Mouse (Mus musculus): ENCODE measurements around the gene Tmed1. TPM values are rescaled to one million over a fixed set of nuclear protein-coding genes. Genes with fewer than 3 reads are reported as not detected.
A peak's percentile ranks its signal among the peaks of the same experiment; 100 is the strongest.

Gene Tmed1
- polyA plus RNA-seq, 1 experiment from 2014 or later = 118 TPM

DNA sequence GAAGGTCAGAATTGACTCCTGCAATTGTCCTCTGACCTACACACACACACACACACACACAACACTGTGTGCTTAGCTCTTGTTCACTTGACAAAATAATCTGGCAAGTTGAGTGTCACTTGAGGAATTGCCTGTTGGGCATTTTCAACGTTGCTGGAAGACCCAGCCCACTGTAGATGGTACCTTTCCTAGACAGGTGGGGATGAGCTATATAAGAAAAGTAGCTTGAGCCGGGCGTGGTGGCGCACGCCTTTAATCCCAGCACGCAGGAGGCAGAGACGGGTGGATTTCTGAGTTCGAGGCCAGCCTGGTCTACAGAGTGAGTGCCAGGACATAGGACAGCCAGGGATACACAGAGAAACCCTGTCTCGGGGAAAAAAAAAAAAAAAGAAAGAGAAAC, 1.0 kb upstream of the Tmed1 start:
- no peak for ATAC-seq (ENCODE audit: low FRiP score, low TSS enrichment)
- Histone ChIP-seq H3K9ac (ENCODE audit: low read depth, low read length) (peak overlapping the region; percentile 74; the same call in 1 of the 2 replicates), H3K4me2 (replicated peaks; ENCODE audit: low read depth, low read length) (peak overlapping the region; percentile 58), H3K4me1 (ENCODE audit: control insufficient read depth, insufficient read depth, low read length) (peaks cover 20% of the 10 kb centered on the region), H3K27me3 (ENCODE audit: control insufficient read depth, insufficient read depth, low read length) (no peaks in the 10 kb centered on the region), H3K4me3 (ENCODE audit: low read length) (peak overlapping the region; percentile 72), H3K27ac (ENCODE audit: low read depth, low read length) (peak overlapping the region; percentile 93; the same call in 1 of the 2 replicates), H3K36me3 (ENCODE audit: control insufficient read depth, insufficient read depth, low read length) (peaks cover 29% of the 10 kb centered on the region), H3K9me3 (ENCODE audit: control insufficient read depth, low read length) (no peaks in the 10 kb centered on the region)
- WGBS = 82% methylated on average over 9 of the region's 9 CpGs

DNA sequence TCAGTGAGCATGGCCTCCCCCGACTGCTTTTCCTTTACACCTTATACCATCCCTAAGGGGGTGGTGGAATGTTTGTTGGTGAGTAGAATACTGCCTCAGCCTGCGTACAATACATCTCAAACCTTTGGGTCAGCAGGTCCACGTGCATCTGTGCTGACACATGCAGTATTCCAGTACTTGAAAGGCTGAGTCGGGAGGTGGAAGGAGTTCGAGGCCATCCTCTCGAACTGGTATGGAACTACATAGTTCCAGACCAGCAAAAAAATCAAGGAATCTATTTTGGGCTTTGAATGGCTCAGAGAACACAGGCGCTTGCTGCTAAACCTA, 600 bp upstream of the Tmed1 start:
- H3K4me2 ChIP-seq (replicated peaks; ENCODE audit: low read depth, low read length) = peak overlapping the region; percentile 58
- peaks cover 20% of the 10 kb centered on the region for H3K4me1 ChIP-seq (ENCODE audit: control insufficient read depth, insufficient read depth, low read length)
- peak overlapping the region; percentile 74; the same call in 1 of the 2 replicates for H3K9ac ChIP-seq (ENCODE audit: low read depth, low read length)
- WGBS = 7% methylated on average over 7 of the region's 7 CpGs
- no peak; the same call in 1 of the 2 replicates for ATAC-seq (ENCODE audit: low FRiP score, low TSS enrichment)
- peaks cover 33% of the 10 kb centered on the region for H3K36me3 ChIP-seq (ENCODE audit: control insufficient read depth, insufficient read depth, low read length)
- no peaks in the 10 kb centered on the region for H3K27me3 ChIP-seq (ENCODE audit: control insufficient read depth, insufficient read depth, low read length)
- no peaks in the 10 kb centered on the region for H3K9me3 ChIP-seq (ENCODE audit: control insufficient read depth, low read length)
- H3K27ac ChIP-seq (ENCODE audit: low read depth, low read length) = peak overlapping the region; percentile 93
- peak overlapping the region; percentile 72 for H3K4me3 ChIP-seq (ENCODE audit: low read length)

DNA sequence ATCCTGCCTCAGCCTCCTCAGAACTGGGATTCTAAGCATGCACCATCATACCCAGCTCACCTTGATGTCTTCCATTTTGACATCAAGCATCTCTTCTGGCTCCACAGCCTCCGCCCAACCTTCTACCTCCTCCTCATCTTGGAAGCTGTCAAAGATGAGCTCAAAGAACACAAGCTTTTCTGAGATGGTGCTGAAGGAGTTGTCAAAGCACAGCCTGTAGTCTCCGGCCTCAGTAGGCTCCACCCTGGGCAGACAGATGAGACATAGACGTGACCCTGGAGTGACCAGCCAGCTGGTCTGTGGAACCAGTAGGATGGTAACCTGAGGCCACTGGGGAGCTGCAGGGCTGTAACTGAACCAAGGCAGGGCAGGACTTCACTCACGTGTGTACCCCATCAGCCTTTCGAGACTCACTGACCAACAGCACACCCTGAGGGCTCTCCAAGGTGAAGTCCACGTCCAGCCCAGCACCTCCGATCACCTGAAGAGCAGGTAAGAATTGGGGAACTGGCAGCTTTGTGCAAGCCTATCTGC, 1.1 kb downstream of the Tmed1 start:
- no peak for ATAC-seq (ENCODE audit: low FRiP score, low TSS enrichment)
- Histone ChIP-seq H3K4me1 (ENCODE audit: control insufficient read depth, insufficient read depth, low read length) (peaks cover 20% of the 10 kb centered on the region), H3K4me3 (ENCODE audit: low read length) (peak overlapping the region; percentile 72), H3K36me3 (ENCODE audit: control insufficient read depth, insufficient read depth, low read length) (peaks cover 45% of the 10 kb centered on the region), H3K4me2 (replicated peaks; ENCODE audit: low read depth, low read length) (peak overlapping the region; percentile 58), H3K9ac (ENCODE audit: low read depth, low read length) (peak overlapping the region; percentile 74; the same call in 1 of the 2 replicates), H3K27ac (ENCODE audit: low read depth, low read length) (no peak overlapping the region), H3K9me3 (ENCODE audit: control insufficient read depth, low read length) (no peaks in the 10 kb centered on the region), H3K27me3 (ENCODE audit: control insufficient read depth, insufficient read depth, low read length) (no peaks in the 10 kb centered on the region)
- WGBS = 53% methylated on average over 7 of the region's 7 CpGs

DNA sequence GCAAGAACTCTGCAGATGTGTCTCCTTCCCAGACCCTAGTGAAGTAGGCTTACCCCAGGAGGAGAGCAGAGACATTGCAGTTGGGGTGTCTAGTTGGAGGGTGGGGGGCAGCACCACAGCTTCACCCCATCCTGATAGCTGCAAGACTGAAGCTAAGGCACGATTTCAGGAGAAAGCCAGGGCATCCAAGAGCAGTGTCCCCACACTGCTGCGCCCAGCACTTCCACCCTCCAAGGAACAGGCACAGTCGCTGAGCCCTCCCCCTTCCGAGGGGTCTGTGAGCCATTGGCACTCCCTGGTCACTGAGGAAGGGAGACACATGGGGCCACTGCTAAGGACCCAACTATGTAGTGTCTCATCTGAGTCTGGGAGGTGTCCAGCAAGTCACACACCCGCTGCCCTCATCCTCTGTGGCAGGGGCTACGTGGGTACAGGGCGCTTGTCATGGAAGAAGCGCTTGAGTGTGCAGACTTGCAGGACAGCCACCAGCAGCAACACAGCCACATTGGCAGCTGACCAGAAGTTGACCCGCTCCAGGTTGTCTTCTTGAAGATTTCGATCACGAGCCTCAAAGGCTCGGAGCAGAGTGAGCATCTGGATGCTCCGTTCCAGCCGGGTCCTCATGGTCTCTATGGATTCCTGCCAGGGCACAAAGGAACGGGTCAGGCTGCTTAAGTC, 2.2 kb downstream of the Tmed1 start:
- WGBS = 85% methylated on average over 15 of the region's 15 CpGs

DNA sequence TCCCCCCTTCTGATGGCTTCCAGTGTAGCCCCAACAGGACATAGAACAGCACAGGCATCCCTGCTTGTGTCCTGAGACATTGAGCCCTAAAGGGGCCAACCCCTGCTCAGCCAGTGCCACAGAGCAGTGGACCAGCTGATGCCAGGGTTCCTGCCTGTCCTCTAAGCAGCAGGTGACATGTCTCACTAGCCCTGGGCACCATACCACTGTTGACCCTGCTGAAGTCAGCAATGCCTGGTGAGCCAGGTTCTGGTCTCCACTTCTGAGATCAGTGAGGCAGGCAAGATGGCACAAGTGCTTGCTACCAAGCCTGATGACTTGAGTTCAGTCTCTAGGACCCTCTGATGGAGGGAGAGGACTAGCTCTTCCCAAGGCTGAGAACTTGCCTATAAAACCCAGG, 4.3 kb downstream of the Tmed1 start:
- Histone ChIP-seq H3K4me3 (ENCODE audit: low read length) (no peak overlapping the region), H3K36me3 (ENCODE audit: control insufficient read depth, insufficient read depth, low read length) (peaks cover 52% of the 10 kb centered on the region), H3K9me3 (ENCODE audit: control insufficient read depth, low read length) (no peaks in the 10 kb centered on the region), H3K9ac (ENCODE audit: low read depth, low read length) (no peak overlapping the region), H3K4me2 (replicated peaks; ENCODE audit: low read depth, low read length) (no peak overlapping the region), H3K4me1 (ENCODE audit: control insufficient read depth, insufficient read depth, low read length) (peaks cover 20% of the 10 kb centered on the region), H3K27me3 (ENCODE audit: control insufficient read depth, insufficient read depth, low read length) (no peaks in the 10 kb centered on the region), H3K27ac (ENCODE audit: low read depth, low read length) (no peak overlapping the region)
- no peak for ATAC-seq (ENCODE audit: low FRiP score, low TSS enrichment)

More for the DNA sequence above, 2.2 kb downstream of the Tmed1 start:
- no peak overlapping the region for H3K9ac ChIP-seq (ENCODE audit: low read depth, low read length)
- no peak for ATAC-seq (ENCODE audit: low FRiP score, low TSS enrichment)
- H3K4me3 ChIP-seq (ENCODE audit: low read length) = no peak overlapping the region
- H3K4me2 ChIP-seq (replicated peaks; ENCODE audit: low read depth, low read length) = no peak overlapping the region; the same call in 1 of the 2 replicates
- no peaks in the 10 kb centered on the region for H3K9me3 ChIP-seq (ENCODE audit: control insufficient read depth, low read length)
- peaks cover 52% of the 10 kb centered on the region for H3K36me3 ChIP-seq (ENCODE audit: control insufficient read depth, insufficient read depth, low read length)
- H3K27me3 ChIP-seq (ENCODE audit: control insufficient read depth, insufficient read depth, low read length) = no peaks in the 10 kb centered on the region
- H3K27ac ChIP-seq (ENCODE audit: low read depth, low read length) = peak overlapping the region; percentile 62; the same call in 1 of the 2 replicates
- H3K4me1 ChIP-seq (ENCODE audit: control insufficient read depth, insufficient read depth, low read length) = peaks cover 20% of the 10 kb centered on the region

DNA sequence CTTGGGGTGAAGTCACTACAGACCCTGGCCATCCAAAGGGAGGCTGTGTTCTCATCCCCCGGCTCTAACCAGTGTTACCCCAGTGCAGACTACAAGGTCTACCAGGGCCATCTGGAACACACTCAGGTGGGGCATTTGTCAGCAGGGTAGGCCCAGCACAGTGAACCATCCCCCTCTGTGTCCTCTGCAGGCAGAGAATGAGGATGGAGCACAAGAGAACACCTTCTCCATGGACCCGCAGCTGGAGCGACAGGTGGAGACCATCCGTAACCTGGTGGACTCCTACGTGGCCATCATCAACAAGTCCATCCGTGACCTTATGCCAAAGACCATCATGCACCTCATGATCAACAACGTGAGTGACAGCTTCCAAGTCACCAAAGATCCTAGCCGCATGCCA, 6.7 kb downstream of the Tmed1 start:
- 96% methylated on average over 8 of the region's 8 CpGs for WGBS
- Histone ChIP-seq H3K9ac (ENCODE audit: low read depth, low read length) (no peak overlapping the region), H3K27me3 (ENCODE audit: control insufficient read depth, insufficient read depth, low read length) (no peaks in the 10 kb centered on the region), H3K4me2 (replicated peaks; ENCODE audit: low read depth, low read length) (no peak overlapping the region), H3K4me3 (ENCODE audit: low read length) (no peak overlapping the region), H3K27ac (ENCODE audit: low read depth, low read length) (no peak overlapping the region), H3K9me3 (ENCODE audit: control insufficient read depth, low read length) (no peaks in the 10 kb centered on the region), H3K36me3 (ENCODE audit: control insufficient read depth, insufficient read depth, low read length) (peaks cover 57% of the 10 kb centered on the region), H3K4me1 (ENCODE audit: control insufficient read depth, insufficient read depth, low read length) (peaks cover 10% of the 10 kb centered on the region)
- ATAC-seq (ENCODE audit: low FRiP score, low TSS enrichment) = no peak

DNA sequence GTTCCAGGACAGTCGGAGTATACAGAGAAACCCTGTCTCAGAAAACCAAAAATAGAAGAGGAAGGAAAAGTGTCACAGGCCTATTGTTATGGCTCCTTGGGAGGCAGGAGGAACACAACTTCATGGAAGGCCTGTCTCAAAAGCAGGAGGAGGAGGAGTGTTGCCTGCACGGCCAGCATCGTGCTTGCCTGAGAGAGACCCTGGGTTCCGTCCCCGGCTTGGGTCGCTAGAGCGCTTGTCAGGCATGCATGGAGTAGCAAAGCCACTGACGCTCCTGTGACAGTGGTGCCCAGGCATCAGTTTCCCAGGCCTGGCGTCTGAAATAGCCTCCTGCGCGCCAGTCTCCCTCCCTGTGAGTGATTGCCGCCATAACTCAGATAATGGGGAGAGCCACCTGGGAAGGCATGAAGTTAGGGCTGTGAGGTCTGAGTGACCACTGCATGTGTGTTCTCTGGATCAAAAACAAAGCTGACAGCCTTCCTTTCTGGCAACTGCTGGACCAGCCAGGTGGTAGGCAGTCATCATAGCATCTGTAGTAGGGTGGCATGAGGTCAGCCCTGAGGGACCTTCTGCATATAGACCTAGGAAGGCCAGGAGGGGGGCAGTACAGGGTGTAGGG, 11.7 kb downstream of the Tmed1 start:
- H3K36me3 ChIP-seq (ENCODE audit: control insufficient read depth, insufficient read depth, low read length) = peaks cover 24% of the 10 kb centered on the region
- no peaks in the 10 kb centered on the region for H3K4me1 ChIP-seq (ENCODE audit: control insufficient read depth, insufficient read depth, low read length)
- no peak overlapping the region for H3K27ac ChIP-seq (ENCODE audit: low read depth, low read length)
- ATAC-seq (ENCODE audit: low FRiP score, low TSS enrichment) = no peak
- no peak overlapping the region for H3K9ac ChIP-seq (ENCODE audit: low read depth, low read length)
- no peak overlapping the region for H3K4me2 ChIP-seq (replicated peaks; ENCODE audit: low read depth, low read length)
- H3K9me3 ChIP-seq (ENCODE audit: control insufficient read depth, low read length) = no peaks in the 10 kb centered on the region
- H3K4me3 ChIP-seq (ENCODE audit: low read length) = no peak overlapping the region
- H3K27me3 ChIP-seq (ENCODE audit: control insufficient read depth, insufficient read depth, low read length) = no peaks in the 10 kb centered on the region
- whole genome bisulfite sequencing = 82% methylated on average over 12 of the region's 12 CpGs

DNA sequence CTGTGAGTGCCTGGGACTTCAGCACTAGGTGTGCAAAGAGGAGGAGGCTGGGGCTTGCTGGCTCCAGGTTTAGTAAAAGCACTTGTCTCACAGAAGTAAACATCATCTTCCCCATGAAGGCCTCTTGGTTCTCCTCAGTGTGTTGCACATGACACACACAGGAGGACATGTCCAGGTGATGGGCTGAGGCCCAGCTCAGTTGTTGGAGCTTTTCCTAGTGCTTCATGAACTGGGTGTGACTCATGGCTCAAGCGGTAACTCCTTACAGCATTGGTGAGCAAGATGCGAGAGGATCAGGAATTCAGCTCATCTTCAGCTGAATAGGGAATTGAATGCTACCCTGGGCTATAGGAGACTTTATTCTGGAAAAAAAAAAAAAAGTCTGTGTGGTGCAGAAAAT, 12.4 kb downstream of the Tmed1 start:
- WGBS = 98% methylated on average over 2 of the region's 2 CpGs
- no peaks in the 10 kb centered on the region for H3K4me1 ChIP-seq (ENCODE audit: control insufficient read depth, insufficient read depth, low read length)
- H3K4me2 ChIP-seq (replicated peaks; ENCODE audit: low read depth, low read length) = no peak overlapping the region
- H3K36me3 ChIP-seq (ENCODE audit: control insufficient read depth, insufficient read depth, low read length) = peaks cover 20% of the 10 kb centered on the region
- ATAC-seq (ENCODE audit: low FRiP score, low TSS enrichment) = no peak
- no peaks in the 10 kb centered on the region for H3K9me3 ChIP-seq (ENCODE audit: control insufficient read depth, low read length)
- H3K27me3 ChIP-seq (ENCODE audit: control insufficient read depth, insufficient read depth, low read length) = no peaks in the 10 kb centered on the region
- H3K4me3 ChIP-seq (ENCODE audit: low read length) = no peak overlapping the region
- H3K27ac ChIP-seq (ENCODE audit: low read depth, low read length) = no peak overlapping the region
- H3K9ac ChIP-seq (ENCODE audit: low read depth, low read length) = no peak overlapping the region

DNA sequence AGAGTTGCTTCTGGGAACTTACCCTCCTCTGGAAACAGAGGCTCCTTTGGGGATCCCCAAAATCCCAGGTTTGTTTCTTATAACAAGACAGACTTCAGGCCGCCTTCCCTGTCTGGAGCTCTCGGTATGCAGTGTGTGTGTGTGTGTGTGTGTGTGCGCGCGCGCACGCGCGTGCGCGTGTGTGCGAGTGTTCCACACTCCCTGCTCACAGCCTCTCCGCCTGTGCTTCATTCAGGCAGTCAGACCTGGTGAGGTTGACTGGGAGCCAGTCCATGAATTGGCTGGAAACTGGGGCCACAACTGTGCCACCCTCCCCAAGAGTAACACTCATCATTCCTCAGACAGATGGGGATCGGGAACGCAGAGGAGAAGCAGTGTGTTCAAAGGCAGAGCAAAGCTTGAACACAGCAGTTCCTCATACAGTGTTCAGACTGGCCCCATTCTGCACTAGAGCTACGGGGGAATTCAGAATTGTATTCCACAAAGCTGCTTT, 13.0 kb downstream of the Tmed1 start:
- Histone ChIP-seq H3K4me1 (ENCODE audit: control insufficient read depth, insufficient read depth, low read length) (no peaks in the 10 kb centered on the region), H3K27ac (ENCODE audit: low read depth, low read length) (no peak overlapping the region), H3K4me3 (ENCODE audit: low read length) (no peak overlapping the region), H3K27me3 (ENCODE audit: control insufficient read depth, insufficient read depth, low read length) (no peaks in the 10 kb centered on the region), H3K36me3 (ENCODE audit: control insufficient read depth, insufficient read depth, low read length) (peaks cover 20% of the 10 kb centered on the region), H3K4me2 (replicated peaks; ENCODE audit: low read depth, low read length) (no peak overlapping the region), H3K9me3 (ENCODE audit: control insufficient read depth, low read length) (no peaks in the 10 kb centered on the region), H3K9ac (ENCODE audit: low read depth, low read length) (no peak overlapping the region)
- no peak for ATAC-seq (ENCODE audit: low FRiP score, low TSS enrichment)
- 91% methylated on average over 16 of the region's 16 CpGs for WGBS

Measured in kidney, embryonic 14.5 days (tissue).